Mouse (Mus musculus) G1E-ER4 (cell line): Measurements from ENCODE around the gene Stxbp6. TPM values are rescaled to one million over a fixed set of nuclear protein-coding genes. Genes with fewer than 3 reads are reported as not detected.

Experiments used
- GATA1 ChIP-seq: IDR thresholded peaks from one replicate; pipeline ENCODE4 v1.8.0; 2012; ENCODE audit warnings: low read length, inconsistent platforms
- polyA plus RNA-seq: library from polyadenylated mRNA; stranded (reverse); fragments of >175 nt; gene quantifications from 2 replicates; pipeline ENCODE4 v1.2.3, GENCODE M21; 2012

Gene Stxbp6
- polyA plus RNA-seq, 1 experiment, result not detected

DNA sequence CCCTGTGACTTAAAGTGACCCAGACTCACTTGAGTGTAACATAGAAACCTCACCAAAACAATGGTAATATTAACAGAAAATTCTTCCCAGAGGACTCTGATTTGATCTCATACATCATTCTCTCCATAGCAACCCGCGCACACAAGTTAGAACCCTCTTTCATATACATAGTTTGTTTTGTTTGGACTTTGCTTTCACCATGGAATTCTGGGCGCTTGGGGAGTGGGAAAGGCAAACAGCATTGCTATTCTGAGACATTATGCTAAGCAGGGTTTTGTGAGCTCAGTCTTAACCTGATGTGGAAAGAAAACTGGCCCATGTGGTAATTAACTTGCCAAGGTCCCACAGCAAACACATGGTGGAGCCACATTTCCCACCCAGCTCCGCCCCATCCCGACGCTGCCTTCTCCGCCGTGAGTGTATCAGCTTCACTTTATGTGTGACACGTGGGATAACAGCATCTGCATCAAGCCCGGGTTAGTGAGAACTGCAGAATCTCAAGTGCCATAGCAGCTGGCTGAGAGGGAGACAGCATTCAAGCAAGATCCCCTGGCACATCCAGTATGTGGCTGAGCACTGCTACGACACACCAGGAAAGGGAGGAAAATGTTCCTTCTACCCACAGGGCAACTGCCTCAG, 7.3 kb downstream of the Stxbp6 start:
- no peak for TF ChIP-seq GATA1

DNA sequence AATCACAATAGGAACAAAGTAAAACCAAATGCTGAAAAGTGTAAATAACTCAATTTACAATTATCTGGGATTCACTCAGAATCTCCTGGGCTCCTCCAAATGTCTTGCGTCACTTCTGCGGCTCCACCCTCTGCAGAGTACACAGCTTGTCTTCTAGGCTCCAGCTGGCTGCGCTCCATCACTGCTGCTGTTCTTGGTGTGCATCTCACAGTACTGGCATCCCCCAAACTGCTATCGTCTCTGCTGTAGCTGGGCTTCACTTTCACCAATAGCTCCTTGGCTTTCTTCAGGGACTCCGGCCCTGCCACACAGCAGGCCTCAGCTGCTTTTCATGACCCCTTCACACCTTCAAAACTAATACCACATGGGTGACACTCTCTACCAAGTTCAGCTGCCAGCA, 10.9 kb downstream of the Stxbp6 start:
- TF ChIP-seq GATA1, result no peak

DNA sequence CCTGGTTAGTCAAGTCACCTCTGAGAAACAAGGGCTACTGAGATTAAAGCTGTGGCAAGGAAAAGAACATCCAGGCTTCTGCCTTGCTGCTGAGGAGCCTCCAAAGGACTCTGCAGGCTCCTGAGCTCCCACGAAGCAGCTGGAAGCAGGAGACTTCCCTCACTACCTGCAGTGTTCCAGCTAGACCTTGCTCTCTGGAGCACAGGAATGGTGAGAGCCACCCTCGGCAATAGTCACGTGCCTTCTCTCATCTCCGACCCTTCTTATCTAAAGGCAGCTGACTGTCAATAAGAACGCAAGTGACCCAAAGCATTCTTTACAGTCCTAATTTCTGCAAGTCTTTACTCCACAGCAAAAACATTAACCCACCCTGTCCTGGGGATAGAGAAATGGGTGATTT, 13.2 kb downstream of the Stxbp6 start:
- TF ChIP-seq GATA1, result no peak

DNA sequence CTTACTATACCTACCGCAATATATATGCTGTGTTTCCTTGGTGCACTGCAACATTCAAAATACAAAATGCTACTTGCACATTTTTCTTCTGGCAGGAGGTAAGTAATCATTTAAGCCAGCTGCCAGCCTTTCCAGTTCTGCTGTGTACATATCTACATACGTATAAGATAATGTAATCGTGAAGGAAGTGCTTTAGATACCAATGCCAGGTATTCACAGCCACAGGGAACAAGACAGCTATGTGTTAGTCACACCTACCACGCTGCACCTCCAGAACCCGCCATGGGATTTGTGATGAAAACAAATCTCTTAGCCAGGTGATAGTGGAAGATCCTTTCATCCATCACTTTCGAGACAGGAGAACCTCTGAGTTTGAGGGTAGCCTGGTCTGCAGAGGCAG, 13.7 kb downstream of the Stxbp6 start:
- no peak for TF ChIP-seq GATA1

DNA sequence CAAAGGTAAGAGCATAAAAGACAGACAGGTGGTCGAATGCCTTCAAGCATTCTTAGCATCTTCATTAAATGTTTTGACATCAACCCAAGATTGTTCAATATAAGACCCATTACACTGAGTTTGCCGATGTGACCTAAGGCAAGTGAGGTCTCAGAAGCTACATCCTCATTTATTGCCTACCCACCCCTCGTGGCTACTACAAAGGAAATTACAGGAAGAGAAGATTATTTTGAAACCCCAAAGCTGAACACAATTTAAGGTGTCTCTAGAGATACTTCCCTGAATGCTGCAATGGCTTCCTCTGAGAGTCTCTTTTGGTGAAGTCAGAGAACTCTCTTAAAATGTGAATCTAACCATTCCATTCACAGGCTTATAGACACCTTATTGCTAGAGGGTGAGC, 16.5 kb downstream of the Stxbp6 start:
- TF ChIP-seq GATA1, result no peak

DNA sequence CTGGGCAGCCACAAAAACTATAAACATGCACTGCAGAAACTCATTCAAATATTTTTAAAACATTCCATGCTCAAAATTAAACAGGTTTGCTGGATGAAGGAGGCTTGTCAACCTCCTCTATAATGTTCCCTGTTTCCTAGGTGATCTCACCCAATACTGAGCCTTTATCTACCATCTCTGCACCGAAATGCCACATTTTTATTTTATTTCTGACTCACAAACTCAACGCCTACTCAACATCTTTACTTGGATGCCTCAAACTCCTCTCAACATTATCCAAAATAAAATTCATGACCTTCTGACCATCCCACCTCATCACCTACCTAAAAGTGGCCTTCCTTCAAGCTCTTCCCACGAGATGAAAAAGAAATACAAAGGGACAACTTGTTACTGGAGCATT, 18.1 kb downstream of the Stxbp6 start:
- no peak for TF ChIP-seq GATA1

DNA sequence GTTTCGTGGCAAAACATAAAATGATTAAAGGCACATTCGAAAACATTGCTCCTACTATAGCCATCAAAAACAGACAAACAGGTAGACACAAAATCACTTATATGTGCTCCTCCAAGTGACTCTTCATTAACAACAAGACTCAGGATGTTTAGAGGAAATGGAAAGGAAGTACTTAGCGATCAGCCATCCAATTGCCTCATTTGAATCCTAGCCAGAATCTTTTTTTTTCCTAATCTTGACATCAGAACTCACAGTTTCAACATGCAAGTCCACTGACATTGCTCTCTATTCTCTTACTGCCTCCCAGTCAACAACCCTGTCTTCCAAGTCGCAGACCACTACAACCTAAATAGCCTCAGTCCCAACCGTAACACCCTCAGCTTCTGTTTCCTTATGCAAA, 21.2 kb downstream of the Stxbp6 start:
- no peak for TF ChIP-seq GATA1

DNA sequence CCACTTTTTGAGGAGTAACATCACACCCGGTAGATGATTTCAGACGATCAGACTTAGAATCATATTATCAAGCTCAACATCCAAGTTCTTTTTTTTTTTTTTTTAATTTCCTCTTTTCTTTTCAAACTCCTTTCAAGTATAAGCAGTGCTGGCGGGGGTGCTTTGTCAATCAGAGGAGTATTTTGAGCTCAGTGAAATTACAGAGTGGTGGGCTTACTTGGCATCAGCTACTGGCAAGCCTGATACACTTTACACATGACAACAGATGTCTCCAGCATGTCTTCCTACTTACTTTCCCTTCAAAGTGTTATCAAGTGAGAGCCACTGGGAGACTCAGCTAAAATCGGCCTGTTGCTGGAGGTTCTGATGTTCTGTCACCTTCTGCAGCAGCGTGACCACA, 21.6 kb downstream of the Stxbp6 start:
- TF ChIP-seq GATA1, result no peak

DNA sequence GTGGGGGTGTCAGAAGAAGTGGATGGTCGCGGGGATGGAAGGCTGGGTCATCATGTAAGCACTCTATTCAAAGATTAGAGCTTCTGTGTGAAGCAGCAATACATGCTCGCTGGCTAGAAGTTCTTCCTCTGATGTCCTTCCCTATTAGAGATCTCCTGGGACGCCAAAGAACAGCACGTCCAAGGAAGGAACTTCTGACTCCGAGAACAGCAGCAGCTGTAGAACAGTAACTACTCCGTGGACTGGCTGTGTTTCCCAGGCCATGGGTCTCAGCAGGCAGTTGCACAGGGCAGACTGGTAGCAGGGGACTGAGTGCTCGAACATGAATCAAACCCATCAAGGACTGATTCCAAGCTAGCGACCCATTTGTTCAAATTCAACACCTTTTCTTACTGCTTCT, 24.6 kb downstream of the Stxbp6 start:
- TF ChIP-seq GATA1, result no peak

DNA sequence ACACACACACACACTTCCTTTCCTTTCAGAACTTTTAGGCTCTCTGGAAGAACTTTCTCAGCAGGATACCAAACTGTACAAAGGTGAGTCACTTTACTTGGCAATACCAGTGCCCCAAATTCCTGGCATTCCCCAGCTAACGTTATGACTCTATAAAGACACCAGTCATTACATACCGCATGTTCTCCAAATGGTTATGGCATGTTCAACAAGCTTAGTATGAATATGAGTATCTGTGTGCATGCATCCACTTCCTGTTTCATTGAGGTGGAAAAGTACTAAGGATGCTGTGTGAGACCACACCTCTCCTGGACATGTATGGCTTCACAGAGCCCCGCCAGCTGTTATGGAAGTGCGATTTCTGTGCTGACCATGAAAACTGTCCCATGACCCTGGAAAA, 27.3 kb downstream of the Stxbp6 start:
- TF ChIP-seq GATA1, result no peak

DNA sequence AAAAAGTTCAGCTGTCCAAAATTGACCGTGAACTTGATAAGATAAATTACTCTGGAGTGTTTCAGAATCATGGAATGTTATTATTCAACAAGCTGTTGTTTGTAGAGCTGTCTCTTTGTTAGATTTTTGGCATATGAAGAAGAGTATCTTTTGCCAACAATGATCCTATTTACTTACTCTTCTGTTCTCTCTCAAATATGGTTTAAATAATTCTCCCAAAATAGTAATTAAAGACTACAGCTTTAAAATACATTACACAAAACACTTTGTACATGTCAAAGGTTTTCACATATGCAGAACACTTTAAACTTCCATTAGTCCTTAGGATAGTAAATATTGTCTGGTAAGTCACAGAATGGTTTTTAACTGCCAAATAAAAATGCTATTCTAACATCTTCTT, 29.9 kb downstream of the Stxbp6 start:
- no peak for TF ChIP-seq GATA1

DNA sequence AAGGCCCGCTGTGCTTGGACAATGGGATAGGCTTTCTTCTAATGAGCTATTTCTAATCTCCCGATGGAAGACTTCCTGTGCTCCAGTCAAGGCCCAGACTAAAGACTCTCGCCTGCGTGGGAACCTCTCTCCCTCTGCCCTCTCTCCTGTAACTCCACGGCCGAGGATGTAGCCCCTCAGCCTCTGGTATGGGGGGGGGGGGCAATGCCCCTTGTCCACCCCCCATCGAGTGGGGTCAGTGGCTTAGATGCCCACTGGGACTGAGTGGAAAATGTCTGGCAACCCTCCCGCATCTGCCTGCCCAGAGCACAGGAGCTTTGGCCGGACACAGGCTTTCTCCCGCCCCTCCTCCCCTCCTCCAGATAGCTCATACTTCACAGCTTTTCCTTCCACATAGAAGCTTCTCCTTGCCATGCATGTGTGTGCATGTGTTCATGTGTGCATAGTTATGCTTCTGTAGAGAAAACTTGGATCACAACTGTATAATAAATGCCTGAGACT, 31.9 kb downstream of the Stxbp6 start:
- TF ChIP-seq GATA1, result no peak

DNA sequence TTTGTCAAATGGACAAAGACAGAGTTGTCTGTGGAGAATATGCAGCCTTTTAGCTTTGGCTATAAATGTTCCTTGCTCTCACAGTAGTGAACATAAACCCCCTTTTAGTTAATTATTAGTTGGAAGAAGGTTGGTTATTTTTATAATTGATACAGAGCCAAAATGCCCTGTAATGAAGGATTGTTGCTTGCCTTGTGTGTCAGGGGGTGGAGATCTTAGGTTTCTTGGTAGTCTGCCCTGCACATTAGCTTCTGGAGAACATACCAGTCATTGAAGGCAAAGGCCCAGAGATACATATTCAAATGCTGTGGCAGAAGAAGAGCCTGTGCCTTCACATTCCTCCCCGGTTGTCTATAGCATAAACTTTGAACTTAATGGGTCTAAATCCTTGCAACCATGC, 37.0 kb downstream of the Stxbp6 start:
- no peak for TF ChIP-seq GATA1

DNA sequence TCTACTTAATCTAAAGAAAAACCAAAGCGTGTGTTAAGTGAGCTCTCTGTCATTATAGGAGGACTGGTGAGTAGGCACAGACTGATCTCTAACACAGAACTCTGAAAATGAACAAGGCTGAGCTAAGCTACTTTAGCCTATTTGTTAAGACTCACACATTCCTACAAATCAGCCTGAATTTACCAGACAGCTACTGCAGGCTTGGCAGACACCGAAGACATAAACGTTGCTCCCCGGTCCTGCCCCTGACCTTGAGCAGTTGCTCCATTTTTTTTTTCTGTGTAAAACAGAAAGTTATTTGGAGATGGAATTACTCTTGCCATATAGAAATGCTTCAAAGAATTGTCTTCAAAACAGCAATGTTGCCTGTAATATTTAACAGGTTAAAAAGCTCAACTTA, 37.4 kb downstream of the Stxbp6 start:
- no peak for TF ChIP-seq GATA1

DNA sequence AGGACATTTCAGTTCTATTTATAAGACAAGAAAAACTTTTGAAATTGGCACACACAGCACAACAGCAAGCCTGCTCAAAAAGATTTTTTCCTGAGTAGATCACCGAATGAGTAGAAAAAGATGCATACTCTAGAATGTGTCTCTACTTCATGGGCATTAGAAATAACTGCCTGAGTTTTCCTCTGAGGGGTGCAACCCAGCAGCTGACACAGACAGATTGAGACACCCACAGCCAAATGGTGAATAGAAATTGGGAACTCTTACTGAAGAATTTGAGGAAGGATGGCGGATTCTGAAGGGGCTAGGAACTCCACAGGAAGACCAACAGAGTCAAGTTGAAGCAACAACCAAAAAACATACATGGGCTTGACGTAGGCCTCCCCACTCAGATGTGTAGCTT, 43.8 kb downstream of the Stxbp6 start:
- no peak for TF ChIP-seq GATA1

DNA sequence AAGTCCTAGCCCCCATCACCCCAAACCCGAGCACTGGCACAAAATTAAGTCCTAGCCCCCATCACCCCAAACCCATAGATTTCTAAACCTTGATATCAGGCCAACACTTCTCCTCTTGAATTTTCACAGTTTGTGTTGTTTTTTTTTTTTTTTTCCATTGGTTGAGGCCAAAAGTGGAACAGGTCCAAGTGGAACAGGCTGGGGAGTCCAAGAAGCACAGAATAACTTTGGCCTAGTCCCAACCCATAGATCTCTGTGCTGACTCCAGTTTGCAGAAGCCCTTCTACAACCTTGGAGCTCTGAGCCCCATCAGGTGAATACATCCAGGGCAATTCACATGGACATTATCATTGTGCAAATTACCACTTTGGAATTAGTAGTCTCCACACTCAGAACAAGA, 48.2 kb downstream of the Stxbp6 start:
- no peak for TF ChIP-seq GATA1

DNA sequence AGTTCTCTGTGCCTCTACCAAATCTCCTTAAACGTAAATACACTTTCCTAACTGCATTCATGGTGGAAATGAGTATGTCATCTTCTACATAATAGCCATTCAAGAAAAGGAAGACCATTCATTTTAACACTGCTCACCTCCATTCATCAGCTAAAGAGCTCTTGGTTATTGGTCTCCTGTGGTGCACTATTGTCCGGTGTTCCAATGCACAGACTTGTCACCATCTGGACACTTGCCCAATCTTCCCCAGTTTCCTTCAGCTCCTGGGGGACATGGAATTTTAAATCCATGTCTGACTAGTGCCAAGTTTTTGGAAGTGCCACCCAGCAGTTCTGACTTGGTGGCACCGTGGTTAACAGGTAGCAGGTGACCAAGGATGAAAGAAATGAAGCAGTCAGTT, 54.5 kb downstream of the Stxbp6 start:
- no peak for TF ChIP-seq GATA1
